Mouse (Mus musculus) liver, adult 2 months (tissue): ENCODE data around the gene Olfr129. TPM values are rescaled to one million over a fixed set of nuclear protein-coding genes. Genes with fewer than 3 reads are reported as not detected.

Experiments
- DNase-seq: peaks from one replicate; pipeline ENCODE4 v3.0.0-alpha.2; 2011; ENCODE audit warnings: low read depth, low spot score; ENCODE audit errors: extremely low read depth
- H3K27ac ChIP-seq: fragments of 200-500 bp; replicated peaks from 2 replicates; pipeline ENCODE4 v1.5.1; 2012; ENCODE audit warnings: low read depth, mild to moderate bottlenecking, control low read depth, inconsistent platforms, low read length; ENCODE audit not compliant: insufficient read depth
- H3K27me3 ChIP-seq: fragments of 200-500 bp; 2 replicates; pipeline ENCODE4 v1.6.1; 2012; ENCODE audit warnings: mild to moderate bottlenecking, moderate library complexity, low read length, inconsistent platforms; ENCODE audit not compliant: control insufficient read depth, insufficient read depth
- H3K36me3 ChIP-seq: fragments of 200-500 bp; 2 replicates; pipeline ENCODE4 v1.6.1; 2012; ENCODE audit warnings: low read length, inconsistent platforms; ENCODE audit not compliant: control insufficient read depth, insufficient read depth
- H3K4me1 ChIP-seq: fragments of 200-500 bp; 2 replicates; pipeline ENCODE4 v1.6.1; 2011; ENCODE audit warnings: low read length; ENCODE audit not compliant: control insufficient read depth, insufficient read depth
- H3K4me3 ChIP-seq: fragments of 200-500 bp; 2 replicates; pipeline ENCODE4 v1.5.1; 2011; ENCODE audit warnings: low read depth, mild to moderate bottlenecking, control low read depth, low read length, moderate library complexity; ENCODE audit not compliant: insufficient read depth
- H3K79me2 ChIP-seq: fragments of 200-500 bp; 2 replicates; pipeline ENCODE4 v1.6.1; 2012; ENCODE audit warnings: inconsistent platforms, mild to moderate bottlenecking, low read length, moderate library complexity; ENCODE audit not compliant: control insufficient read depth, insufficient read depth
- H3K9ac ChIP-seq: fragments of 200-500 bp; 2 replicates; pipeline ENCODE4 v1.6.1; 2012; ENCODE audit warnings: low read depth, mild to moderate bottlenecking, control low read depth, inconsistent platforms, low read length
- CTCF ChIP-seq: fragments of 200-500 bp; IDR thresholded peaks from 2 replicates; pipeline ENCODE4 v1.5.1; 2011; ENCODE audit warnings: low read depth, low read length, control low read depth
- POLR2A ChIP-seq: fragments of 200-500 bp; IDR thresholded peaks from 2 replicates; pipeline ENCODE4 v1.6.1; 2011; ENCODE audit warnings: low read length, control low read depth; ENCODE audit not compliant: insufficient read depth; ENCODE audit errors: extremely low read depth
- WGBS: fragments of 180-500 bp; shearing (Covaris S2); methylation state at CpG from one replicate; pipeline ENCODE4 v1.1.7; 2018; 5-methylcytosine and 5-hydroxymethylcytosine counted together
- polyA plus RNA-seq: library from polyadenylated mRNA; depleted of rRNA; stranded (reverse); fragments of >200 nt; gene quantifications from 2 replicates; pipeline ENCODE4 v1.2.3, GENCODE M21; 2012; rRNA removed
- total RNA-seq: library from RNA; depleted of rRNA; stranded (reverse); fragments of >200 nt; gene quantifications from 2 replicates; pipeline ENCODE4 v1.2.3, GENCODE M21; 2014; rRNA removed

Olfr129 gene
- total and polyA plus RNA-seq, 2 experiments: not detected

- no peak overlapping the region for H3K27ac ChIP-seq
- no peak overlapping the region for H3K4me3 ChIP-seq
- H3K4me1 ChIP-seq: no peaks in the 10 kb centered on the region
- TF ChIP-seq CTCF: no peak
- TF ChIP-seq POLR2A: no peak
- 39% methylated on average over 2 of the region's 2 CpGs for WGBS
- H3K27me3 ChIP-seq: no peaks in the 10 kb centered on the region
- no peak for DNase-seq
- H3K79me2 ChIP-seq: no peaks in the 10 kb centered on the region
- H3K9ac ChIP-seq: no peak overlapping the region
- no peaks in the 10 kb centered on the region for H3K36me3 ChIP-seq
Observed at GRCm38 (mm10) chr17:38004996-38005395, 54.9 kb downstream of the Olfr129 start.

Other genes with a start within 250 kb of the Olfr129 start
- gene Olfr125, start 227.1 kb downstream of the Olfr129 start, total RNA-seq: not detected in 2 replicates
- not detected in 2 replicates for gene Olfr125, start 227.1 kb downstream of the Olfr129 start, polyA plus RNA-seq
- gene Olfr126, start 212.6 kb downstream of the Olfr129 start, total RNA-seq: not detected in 2 replicates
- not detected in 2 replicates for gene Olfr126, start 212.6 kb downstream of the Olfr129 start, polyA plus RNA-seq
- not detected in 2 replicates for gene Olfr127, start 159.6 kb downstream of the Olfr129 start, total RNA-seq
- gene Olfr127, start 159.6 kb downstream of the Olfr129 start, polyA plus RNA-seq: not detected in 2 replicates
- not detected in 2 replicates for gene Olfr128, start 139.5 kb downstream of the Olfr129 start, total RNA-seq
- gene Olfr128, start 139.5 kb downstream of the Olfr129 start, polyA plus RNA-seq: not detected in 2 replicates
- not detected in 2 replicates for gene Olfr761, start 107.0 kb downstream of the Olfr129 start, total RNA-seq
- not detected in 2 replicates for gene Olfr761, start 107.0 kb downstream of the Olfr129 start, polyA plus RNA-seq
- not detected in 2 replicates for gene Olfr130, start 3.8 kb upstream of the Olfr129 start, total RNA-seq
- gene Olfr130, start 3.8 kb upstream of the Olfr129 start, polyA plus RNA-seq: not detected in 2 replicates
- gene Olfr131, start 28.6 kb upstream of the Olfr129 start, total RNA-seq: not detected in 2 replicates
- gene Olfr131, start 28.6 kb upstream of the Olfr129 start, polyA plus RNA-seq: not detected in 2 replicates
- not detected in 2 replicates for gene Olfr132, start 74.4 kb upstream of the Olfr129 start, total RNA-seq
- gene Olfr132, start 74.4 kb upstream of the Olfr129 start, polyA plus RNA-seq: not detected in 2 replicates
- gene Olfr133, start 85.2 kb upstream of the Olfr129 start, total RNA-seq: not detected in 2 replicates
- gene Olfr133, start 85.2 kb upstream of the Olfr129 start, polyA plus RNA-seq: not detected in 2 replicates
- gene Olfr134, start 111.3 kb upstream of the Olfr129 start, total RNA-seq: not detected in 2 replicates
- gene Olfr134, start 111.3 kb upstream of the Olfr129 start, polyA plus RNA-seq: not detected in 2 replicates
- gene Olfr135, start 144.3 kb upstream of the Olfr129 start, total RNA-seq: not detected in 2 replicates
- not detected in 2 replicates for gene Olfr135, start 144.3 kb upstream of the Olfr129 start, polyA plus RNA-seq
- not detected in 2 replicates for gene Olfr138, start 201.0 kb upstream of the Olfr129 start, total RNA-seq
- gene Olfr138, start 201.0 kb upstream of the Olfr129 start, polyA plus RNA-seq: not detected in 2 replicates
- gene Olfr137, start 247.5 kb upstream of the Olfr129 start, total RNA-seq: not detected in 2 replicates
- gene Olfr137, start 247.5 kb upstream of the Olfr129 start, polyA plus RNA-seq: not detected in 2 replicates